Mouse (Mus musculus) forebrain, embryonic 14.5 days (tissue): Measurements from ENCODE around the gene Srsf3. TPM values are rescaled to one million over a fixed set of nuclear protein-coding genes. Genes with fewer than 3 reads are reported as not detected.

Experiments
- ATAC-seq: fragments of 200-750 bp; cut with Nextera tagmentation; 2 replicates; pipeline ENCODE4 v1.8.0; 2017; ENCODE audit warnings: mild to moderate bottlenecking, moderate library complexity
- DNase-seq: peaks from one replicate; pipeline ENCODE4 v3.0.0-alpha.2; 2015; ENCODE audit warnings: low spot score
- H3K27ac ChIP-seq: fragments of 300-500 bp; sonication (generic); 2 replicates; pipeline ENCODE4 v1.5.1; 2014; ENCODE audit warnings: low read depth, mild to moderate bottlenecking, control low read depth, low read length, moderate library complexity
- H3K27me3 ChIP-seq: fragments of 300-500 bp; sonication (generic); replicated peaks from 2 replicates; pipeline ENCODE4 v1.6.1; 2014; ENCODE audit warnings: low read length, control low read depth, mixed read lengths; ENCODE audit not compliant: control insufficient read depth, insufficient read depth
- H3K36me3 ChIP-seq: fragments of 300-500 bp; sonication (generic); 2 replicates; pipeline ENCODE4 v1.6.1; 2014; ENCODE audit warnings: low read length, control low read depth; ENCODE audit not compliant: control insufficient read depth, insufficient read depth
- H3K4me1 ChIP-seq: fragments of 300-500 bp; sonication (generic); 2 replicates; pipeline ENCODE4 v1.6.1; 2014; ENCODE audit warnings: antibody characterized with exemption, low read length, control low read depth; ENCODE audit not compliant: control insufficient read depth, insufficient read depth
- H3K4me2 ChIP-seq: fragments of 300-500 bp; sonication (generic); 2 replicates; pipeline ENCODE4 v1.6.1; 2014; ENCODE audit warnings: mild to moderate bottlenecking, control low read depth, low read length
- H3K4me3 ChIP-seq: fragments of 300-500 bp; sonication (generic); 2 replicates; pipeline ENCODE4 v1.5.1; 2014; ENCODE audit warnings: low read depth, low read length, control low read depth
- H3K9ac ChIP-seq: fragments of 300-500 bp; sonication (generic); 2 replicates; pipeline ENCODE4 v1.6.1; 2014; ENCODE audit warnings: mild to moderate bottlenecking, low read length, control low read depth, moderate library complexity
- H3K9me3 ChIP-seq: fragments of 300-500 bp; sonication (generic); replicated peaks from 2 replicates; pipeline ENCODE4 v1.6.1; 2016; ENCODE audit warnings: low read length, control low read depth, mixed read lengths; ENCODE audit not compliant: control insufficient read depth
- WGBS: fragments of 180-500 bp; shearing (Covaris S2); extraction: QIAGEN DNeasy Blood & Tissue Kit; methylation state at CpG from one replicate; pipeline ENCODE4 v1.1.7; 2014; 5-methylcytosine and 5-hydroxymethylcytosine counted together
- polyA plus RNA-seq: library from polyadenylated mRNA; unstranded; fragments of >200 nt; fragmentation: Nextera tagmentation; extraction: Ambion mirVana; gene quantifications from 2 replicates; pipeline ENCODE4 v1.2.1, GENCODE M21; 2014

Gene Srsf3
- polyA plus RNA-seq, 1 experiment from 2014 or later = 712 TPM

- peaks cover 12% of the 10 kb centered on the region; the same call in 1 of the 2 replicates for H3K27me3 ChIP-seq
- H3K9ac ChIP-seq = no peak overlapping the region
- H3K27ac ChIP-seq = no peak overlapping the region
- WGBS = 94% methylated on average over 8 of the region's 8 CpGs
- DNase-seq (no peak), ATAC-seq (no peak)
- no peaks in the 10 kb centered on the region for H3K36me3 ChIP-seq
- H3K4me3 ChIP-seq = no peak overlapping the region
- peaks cover 8% of the 10 kb centered on the region; the same call in 1 of the 2 replicates for H3K4me1 ChIP-seq
- H3K9me3 ChIP-seq = no peaks in the 10 kb centered on the region
- H3K4me2 ChIP-seq = no peak overlapping the region
Measured at GRCm38 (mm10) chr17:29083586-29083985, 51.2 kb downstream of the Srsf3 start.

DNA sequence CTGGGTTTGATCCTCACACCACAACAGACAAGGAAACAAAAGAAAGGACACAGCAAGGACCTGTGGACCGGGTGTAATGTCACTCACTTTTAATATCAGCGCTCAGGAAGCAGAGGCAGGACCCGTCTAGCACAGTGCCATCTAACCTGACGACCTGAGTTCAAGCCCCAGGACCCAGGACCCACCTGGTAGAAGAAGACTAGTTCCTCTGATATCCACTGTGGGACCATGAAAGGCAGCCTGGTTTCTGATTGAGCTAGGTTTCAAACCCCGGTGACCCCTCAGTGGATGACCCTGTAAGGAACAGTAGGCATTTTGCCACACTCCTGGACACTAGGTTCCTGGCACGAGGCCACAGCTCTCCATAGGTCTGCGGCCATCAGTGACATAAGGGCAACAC, 52.2 kb downstream of the Srsf3 start:
- ATAC-seq (no peak), DNase-seq (no peak)
- no peak overlapping the region for H3K9ac ChIP-seq
- no peak overlapping the region for H3K4me2 ChIP-seq
- H3K4me3 ChIP-seq = no peak overlapping the region
- H3K4me1 ChIP-seq = peaks cover 5% of the 10 kb centered on the region; the same call in 1 of the 2 replicates
- no peaks in the 10 kb centered on the region for H3K36me3 ChIP-seq
- H3K27ac ChIP-seq = no peak overlapping the region
- no peaks in the 10 kb centered on the region for H3K9me3 ChIP-seq
- peaks cover 12% of the 10 kb centered on the region; the same call in 1 of the 2 replicates for H3K27me3 ChIP-seq
- 93% methylated on average over 7 of the region's 7 CpGs for WGBS

DNA sequence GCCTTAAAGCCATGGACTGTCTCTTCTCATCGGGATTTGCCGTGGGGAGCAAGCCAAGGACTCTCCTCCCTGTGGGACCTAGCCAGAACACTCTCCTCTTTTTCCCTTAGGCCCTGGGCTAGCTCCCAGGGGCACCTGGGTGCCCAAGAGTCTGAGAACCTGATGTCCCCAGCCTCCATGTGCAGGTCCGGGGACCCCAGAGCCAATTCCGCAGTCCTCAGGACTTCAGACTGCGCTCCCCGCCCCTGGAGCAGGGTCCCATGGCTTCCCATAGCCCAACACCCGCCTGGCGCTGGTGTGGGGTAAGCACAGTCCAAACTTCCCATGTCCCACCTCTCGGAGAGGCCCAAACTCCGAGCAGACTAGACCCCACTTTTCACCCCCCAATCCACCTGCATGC, 52.8 kb downstream of the Srsf3 start:
- Histone ChIP-seq H3K27ac (no peak overlapping the region), H3K4me1 (peaks cover 5% of the 10 kb centered on the region; the same call in 1 of the 2 replicates), H3K9ac (no peak overlapping the region), H3K4me3 (no peak overlapping the region), H3K27me3 (peaks cover 12% of the 10 kb centered on the region; the same call in 1 of the 2 replicates), H3K36me3 (no peaks in the 10 kb centered on the region), H3K9me3 (no peaks in the 10 kb centered on the region), H3K4me2 (no peak overlapping the region)
- 84% methylated on average over 10 of the region's 10 CpGs for WGBS
- no peak for ATAC-seq
- no peak for DNase-seq

DNA sequence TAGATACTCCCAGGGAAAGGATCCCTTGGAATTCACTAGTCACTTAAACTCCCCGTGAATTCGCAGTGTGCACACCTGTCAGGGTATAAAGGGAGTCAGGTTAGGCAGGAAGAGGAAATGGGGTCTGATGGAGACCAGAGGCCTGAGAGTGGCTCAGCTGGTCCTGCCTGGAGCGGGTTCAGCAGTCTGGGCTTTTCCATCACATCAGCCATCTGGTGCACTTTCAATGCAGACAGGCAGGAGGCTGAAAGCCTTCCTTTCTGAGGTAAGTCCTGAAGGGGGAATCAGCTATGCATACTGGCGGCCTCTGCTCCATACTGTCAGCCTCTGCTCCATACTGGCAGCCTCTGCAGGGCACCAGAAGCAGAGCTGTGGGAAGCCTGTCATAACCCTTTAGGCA, 54.5 kb downstream of the Srsf3 start:
- no peak for DNase-seq
- no peak for ATAC-seq
- Histone ChIP-seq H3K4me2 (no peak overlapping the region), H3K4me3 (no peak overlapping the region), H3K9me3 (no peaks in the 10 kb centered on the region), H3K27me3 (peaks cover 5% of the 10 kb centered on the region; the same call in 1 of the 2 replicates), H3K36me3 (no peaks in the 10 kb centered on the region), H3K9ac (no peak overlapping the region), H3K4me1 (no peaks in the 10 kb centered on the region), H3K27ac (no peak overlapping the region)
- 78% methylated on average over 4 of the region's 4 CpGs for WGBS

DNA sequence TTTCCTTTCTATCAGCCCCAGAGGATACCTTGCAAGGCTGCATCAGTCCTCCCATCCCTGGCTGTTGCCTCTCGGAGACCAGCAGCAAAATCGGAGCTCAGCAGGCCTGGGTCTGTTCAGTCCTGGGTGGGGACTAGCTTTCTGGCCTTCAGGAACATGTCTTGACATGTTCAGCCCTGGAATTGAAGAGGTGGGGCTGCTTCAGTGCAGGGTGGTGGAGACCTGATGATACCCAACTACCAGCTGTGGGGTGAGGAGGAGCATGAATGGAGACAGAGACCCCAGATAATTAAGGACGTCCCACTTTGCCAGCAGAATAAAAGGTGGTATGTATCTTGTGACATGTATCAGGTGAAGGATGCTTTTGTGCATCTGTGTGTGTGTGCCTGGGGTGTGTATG, 58.3 kb downstream of the Srsf3 start, which contains the start of gene Cdkn1a:
Gene Cdkn1a (plus strand): TSS at position 201 of the 400 bp plus-strand sequence.
- no peak within 1 kb of the TSS for H3K9ac ChIP-seq
- H3K27ac ChIP-seq = no peak within 1 kb of the TSS
- H3K27me3 ChIP-seq = peaks cover 18% of the 10 kb centered on the region
- ATAC-seq = no peak
- H3K36me3 ChIP-seq = no peaks in the 10 kb centered on the region
- 83% methylated on average over 3 of the region's 3 CpGs for WGBS
- no peak for DNase-seq
- no peak within 1 kb of the TSS for H3K4me3 ChIP-seq
- H3K9me3 ChIP-seq = no peaks in the 10 kb centered on the region
- peaks cover 14% of the 10 kb centered on the region for H3K4me1 ChIP-seq
- H3K4me2 ChIP-seq = no peak within 1 kb of the TSS

DNA sequence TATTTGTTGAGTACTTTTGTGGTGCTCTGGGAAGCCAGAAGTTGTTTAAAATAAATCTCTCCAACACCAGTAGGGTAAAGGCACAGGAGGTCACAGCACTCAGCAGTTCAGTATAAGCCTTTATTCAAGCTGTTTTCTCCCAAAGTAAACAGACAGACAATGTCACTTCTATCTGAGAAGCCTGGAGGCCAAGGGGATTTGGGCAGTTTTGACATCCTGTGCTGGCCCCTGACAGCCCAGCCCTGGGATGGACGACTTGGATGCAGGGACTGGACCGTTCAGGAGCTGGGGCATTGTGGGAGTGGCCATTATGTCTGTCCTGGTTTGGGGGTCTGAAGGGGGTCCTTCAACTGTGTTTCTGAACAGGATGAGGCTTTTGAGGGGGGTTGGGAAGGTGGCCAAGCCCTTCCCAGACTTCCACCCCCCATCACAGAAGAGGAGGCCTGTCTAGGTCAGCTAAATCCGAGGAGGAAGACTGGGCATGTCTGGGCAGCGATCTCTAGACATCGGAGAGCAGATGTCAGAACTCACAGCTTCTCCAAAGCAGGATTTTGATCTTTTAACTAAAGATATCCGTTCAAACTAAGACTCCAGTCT, 59.0 kb downstream of the Srsf3 start:
- H3K4me3 ChIP-seq = no peak overlapping the region
- peaks cover 18% of the 10 kb centered on the region for H3K27me3 ChIP-seq
- no peaks in the 10 kb centered on the region for H3K36me3 ChIP-seq
- H3K9ac ChIP-seq = no peak overlapping the region
- no peak for DNase-seq
- 59% methylated on average over 6 of the region's 6 CpGs for whole genome bisulfite sequencing
- no peaks in the 10 kb centered on the region for H3K9me3 ChIP-seq
- peaks cover 14% of the 10 kb centered on the region for H3K4me1 ChIP-seq
- no peak overlapping the region for H3K27ac ChIP-seq
- no peak for ATAC-seq
- no peak overlapping the region for H3K4me2 ChIP-seq

DNA sequence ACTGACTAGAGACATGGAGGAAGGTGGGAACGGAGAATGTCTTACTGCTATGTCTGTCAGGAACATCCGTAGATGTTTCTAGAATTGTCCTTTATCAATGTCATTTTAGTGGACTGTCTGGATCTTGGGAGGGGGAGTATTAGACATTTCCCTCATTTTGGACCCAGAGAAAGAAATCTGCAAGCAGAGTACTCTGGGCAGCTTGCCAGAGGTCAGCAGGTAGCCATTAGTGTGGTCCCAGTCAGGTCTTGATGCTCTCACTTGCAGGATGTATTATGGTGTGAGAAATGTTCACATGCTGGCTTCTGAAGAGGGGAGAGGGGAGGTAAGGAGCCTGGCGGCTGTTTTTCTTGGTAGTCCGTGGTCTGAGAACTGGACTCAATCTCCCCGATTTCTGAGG, 60.1 kb downstream of the Srsf3 start:
- no peak for DNase-seq
- H3K4me1 ChIP-seq = peaks cover 14% of the 10 kb centered on the region
- no peaks in the 10 kb centered on the region for H3K9me3 ChIP-seq
- no peak overlapping the region for H3K4me2 ChIP-seq
- H3K27me3 ChIP-seq = peaks cover 18% of the 10 kb centered on the region
- 60% methylated on average over 5 of the region's 5 CpGs for WGBS
- H3K4me3 ChIP-seq = no peak overlapping the region
- ATAC-seq = no peak
- H3K9ac ChIP-seq = no peak overlapping the region
- no peak overlapping the region for H3K27ac ChIP-seq
- no peaks in the 10 kb centered on the region for H3K36me3 ChIP-seq

Other genes with a start within 250 kb of the Srsf3 start
- 5.0 and 5.4 TPM in 2 replicates for gene Brpf3, start 231.5 kb upstream of the Srsf3 start, polyA plus RNA-seq
- gene Pnpla1, start 174.2 kb upstream of the Srsf3 start, polyA plus RNA-seq = not detected in 2 replicates
- gene 4930539E08Rik, start 117.3 kb upstream of the Srsf3 start, polyA plus RNA-seq = 0.50 and 0.62 TPM in 2 replicates
- not detected in 2 replicates for gene Pxt1, start 88.8 kb upstream of the Srsf3 start, polyA plus RNA-seq
- 84.4 and 99.1 TPM in 2 replicates for gene Kctd20, start 80.7 kb upstream of the Srsf3 start, polyA plus RNA-seq
- 81.7 and 94.8 TPM in 2 replicates for gene Stk38, start 24.6 kb upstream of the Srsf3 start, polyA plus RNA-seq
- gene Cdkn1a, start 58.3 kb downstream of the Srsf3 start, polyA plus RNA-seq = 41.0 and 43.3 TPM in 2 replicates
- not detected in 2 replicates for gene Rab44, start 81.5 kb downstream of the Srsf3 start, polyA plus RNA-seq
- 17.2 and 17.4 TPM in 2 replicates for gene Cpne5, start 205.5 kb downstream of the Srsf3 start, polyA plus RNA-seq
- 123 and 131 TPM in 2 replicates for gene Ppil1, start 231.6 kb downstream of the Srsf3 start, polyA plus RNA-seq
- 116 and 123 TPM in 2 replicates for gene BC004004, start 236.2 kb downstream of the Srsf3 start, polyA plus RNA-seq